Comparison of ENCODE assay signal across 20 mouse cellular contexts in genomic region chr10:9534552-9534951, GRCm38 (mm10).
DNase-seq lines count a peak whose midpoint lies in the region; ATAC-seq lines count a peak whose summit lies in the region.
"Had no signal": no experiment of that assay in that cellular context is flagged by ENCODE, and none has a peak within 500 bp of the region (broad histone marks: within the 10 kb centered on the region; RNA-seq: fewer than 3 reads in every experiment).

No protein-coding gene starts in this region.

- H3K27me3 ChIP-seq in hindbrain, embryonic 14.5 days (ENCODE audit: control insufficient read depth, insufficient read depth, low read length): no peaks in the 10 kb centered on the region
- no peaks in the 10 kb centered on the region for H3K27me3 ChIP-seq in hindbrain, embryonic 11.5 days (ENCODE audit: control insufficient read depth, insufficient read depth, low read length)
- H3K27me3 ChIP-seq in embryonic facial prominence, embryonic 11.5 days (ENCODE audit: control insufficient read depth, insufficient read depth, low read length): no peaks in the 10 kb centered on the region
- no peaks in the 10 kb centered on the region for H3K27me3 ChIP-seq in hindbrain, embryonic 16.5 days (replicated peaks; ENCODE audit: control insufficient read depth, insufficient read depth, low read length)
- H3K27me3 ChIP-seq: heart, embryonic 15.5 days had no signal

- no peak overlapping the region; the same call in 1 of the 2 replicates for H3K9ac ChIP-seq in hindbrain, embryonic 14.5 days
- no peak overlapping the region for H3K9ac ChIP-seq in hindbrain, embryonic 11.5 days (ENCODE audit: low read depth, low read length)
- no peak overlapping the region for H3K9ac ChIP-seq in embryonic facial prominence, embryonic 11.5 days (replicated peaks; ENCODE audit: low read length)
- no peak overlapping the region for H3K9ac ChIP-seq in hindbrain, embryonic 16.5 days (ENCODE audit: low read depth, low read length)
- H3K9ac ChIP-seq: heart, embryonic 15.5 days had no signal

- peaks cover 19% of the 10 kb centered on the region for H3K4me1 ChIP-seq in hindbrain, embryonic 14.5 days (replicated peaks; ENCODE audit: control insufficient read depth, insufficient read depth, low read length)
- H3K4me1 ChIP-seq in hindbrain, embryonic 11.5 days (replicated peaks; ENCODE audit: control insufficient read depth, insufficient read depth, low read length): no peaks in the 10 kb centered on the region
- H3K4me1 ChIP-seq in embryonic facial prominence, embryonic 11.5 days (ENCODE audit: control insufficient read depth, insufficient read depth, low read length): no peaks in the 10 kb centered on the region; the same call in 1 of the 2 replicates
- H3K4me1 ChIP-seq in hindbrain, embryonic 16.5 days (ENCODE audit: control insufficient read depth, insufficient read depth, low read depth, low read length): peaks cover 2% of the 10 kb centered on the region

- no peaks in the 10 kb centered on the region for H3K36me3 ChIP-seq in hindbrain, embryonic 14.5 days (replicated peaks; ENCODE audit: control insufficient read depth, insufficient read depth)
- no peaks in the 10 kb centered on the region for H3K36me3 ChIP-seq in hindbrain, embryonic 11.5 days (ENCODE audit: control insufficient read depth, insufficient read depth, low read length)
- H3K36me3 ChIP-seq in embryonic facial prominence, embryonic 11.5 days (replicated peaks; ENCODE audit: control insufficient read depth, insufficient read depth, low read depth, low read length): no peaks in the 10 kb centered on the region
- no peaks in the 10 kb centered on the region for H3K36me3 ChIP-seq in hindbrain, embryonic 16.5 days (ENCODE audit: control insufficient read depth, insufficient read depth, low read length)
- H3K36me3 ChIP-seq: heart, embryonic 15.5 days had no signal

- no peak for DNase-seq in hindbrain, embryonic 14.5 days (ENCODE audit: low spot score)
- DNase-seq in hindbrain, embryonic 11.5 days (ENCODE audit: low spot score): no peak
- DNase-seq in embryonic facial prominence, embryonic 11.5 days (ENCODE audit: low spot score): peak; percentile 39
- DNase-seq in retina, embryonic 14.5 days (ENCODE audit: low spot score): peak; percentile 37
- no peak for DNase-seq in kidney, postnatal 36 days
- no peak for DNase-seq in kidney, postnatal 10 days
- DNase-seq: adrenal gland, postnatal 10 days; B cell, adult 2 months; cerebellum, adult 8-10 months; gastrocnemius, postnatal 14 days; heart, adult 2 months; kidney, adult 8-10 months; kidney, postnatal 4 days; lung, adult 18-20 months; right cerebral cortex, adult 18-20 months; thymus, adult 18-20 months had no signal

- no peak overlapping the region for H3K4me3 ChIP-seq in hindbrain, embryonic 14.5 days (replicated peaks; ENCODE audit: low read length)
- H3K4me3 ChIP-seq in hindbrain, embryonic 11.5 days (ENCODE audit: low read depth, low read length): no peak overlapping the region
- no peak overlapping the region for H3K4me3 ChIP-seq in embryonic facial prominence, embryonic 11.5 days (ENCODE audit: low read depth, low read length)
- H3K4me3 ChIP-seq in hindbrain, embryonic 16.5 days (ENCODE audit: low read length): no peak overlapping the region
- H3K4me3 ChIP-seq: heart, adult 2 months; heart, embryonic 15.5 days; myocyte had no signal

- H3K9me3 ChIP-seq in hindbrain, embryonic 14.5 days (ENCODE audit: control insufficient read depth, low read length): no peaks in the 10 kb centered on the region
- H3K9me3 ChIP-seq in hindbrain, embryonic 11.5 days (ENCODE audit: control insufficient read depth, low read length): no peaks in the 10 kb centered on the region
- no peaks in the 10 kb centered on the region for H3K9me3 ChIP-seq in embryonic facial prominence, embryonic 11.5 days (replicated peaks; ENCODE audit: control insufficient read depth, low read length)
- no peaks in the 10 kb centered on the region for H3K9me3 ChIP-seq in hindbrain, embryonic 16.5 days (ENCODE audit: control insufficient read depth, low read length)
- H3K9me3 ChIP-seq: heart, embryonic 15.5 days had no signal

- H3K4me2 ChIP-seq in hindbrain, embryonic 14.5 days (replicated peaks): no peak overlapping the region
- H3K4me2 ChIP-seq in hindbrain, embryonic 11.5 days (replicated peaks; ENCODE audit: low read depth, low read length): no peak overlapping the region
- H3K4me2 ChIP-seq in embryonic facial prominence, embryonic 11.5 days (ENCODE audit: low read depth, low read length): no peak overlapping the region
- no peak overlapping the region for H3K4me2 ChIP-seq in hindbrain, embryonic 16.5 days (ENCODE audit: low read length)
- H3K4me2 ChIP-seq: heart, embryonic 15.5 days had no signal

- WGBS in hindbrain, embryonic 14.5 days: 43% methylated on average over 8 of the region's 8 CpGs
- WGBS in hindbrain, embryonic 11.5 days: 71% methylated on average over 8 of the region's 8 CpGs
- 46% methylated on average over 8 of the region's 8 CpGs for WGBS in embryonic facial prominence, embryonic 11.5 days
- WGBS in hindbrain, embryonic 16.5 days: 42% methylated on average over 8 of the region's 8 CpGs

- peak; percentile 27; the same call in 1 of the 2 replicates for ATAC-seq in hindbrain, embryonic 14.5 days (ENCODE audit: low FRiP score)
- ATAC-seq in hindbrain, embryonic 11.5 days (ENCODE audit: low FRiP score): no peak
- ATAC-seq in embryonic facial prominence, embryonic 11.5 days (replicated peaks; ENCODE audit: insufficient number of reproducible peaks, low FRiP score, low TSS enrichment, low read depth): no peak
- 0 out of 2 replicates have a peak, but pooled peaks have one; percentile 34 for ATAC-seq in hindbrain, embryonic 16.5 days

- no peak overlapping the region for H3K27ac ChIP-seq in hindbrain, embryonic 14.5 days
- no peak overlapping the region for H3K27ac ChIP-seq in hindbrain, embryonic 11.5 days (ENCODE audit: low read depth, low read length)
- no peak overlapping the region for H3K27ac ChIP-seq in embryonic facial prominence, embryonic 11.5 days (replicated peaks; ENCODE audit: low read depth, low read length)
- no peak overlapping the region for H3K27ac ChIP-seq in hindbrain, embryonic 16.5 days (ENCODE audit: low read depth, low read length)
- H3K27ac ChIP-seq: heart, adult 2 months; heart, embryonic 15.5 days; macrophage had no signal

Comparison
In these comparisons a context has a peak if more than half of its experiments do, and no peak if none do; other contexts are left out.
1. ATAC-seq: peak in hindbrain, embryonic 14.5 days (single experiment) and hindbrain, embryonic 16.5 days (single experiment); none in hindbrain, embryonic 11.5 days (single experiment) and embryonic facial prominence, embryonic 11.5 days (single experiment).
2. DNase-seq: peak in embryonic facial prominence, embryonic 11.5 days (single experiment) and retina, embryonic 14.5 days (single experiment); none in hindbrain, embryonic 14.5 days (single experiment), hindbrain, embryonic 11.5 days (single experiment), kidney, postnatal 36 days (0 of 2) and kidney, postnatal 10 days (single experiment).